Mouse (Mus musculus) liver, postnatal 0 days (tissue): ENCODE measurements around the gene Zfp654.

Experiments used
- CTCF ChIP-seq: sonication (generic); IDR thresholded peaks from 2 replicates; pipeline ENCODE4 v1.5.1; 2016; ENCODE audit warnings: antibody characterized with exemption, low read depth
- EP300 ChIP-seq: IDR thresholded peaks from 2 replicates; pipeline ENCODE4 v1.6.1; 2016; ENCODE audit warnings: antibody characterized with exemption, low read depth, mild to moderate bottlenecking

DNA sequence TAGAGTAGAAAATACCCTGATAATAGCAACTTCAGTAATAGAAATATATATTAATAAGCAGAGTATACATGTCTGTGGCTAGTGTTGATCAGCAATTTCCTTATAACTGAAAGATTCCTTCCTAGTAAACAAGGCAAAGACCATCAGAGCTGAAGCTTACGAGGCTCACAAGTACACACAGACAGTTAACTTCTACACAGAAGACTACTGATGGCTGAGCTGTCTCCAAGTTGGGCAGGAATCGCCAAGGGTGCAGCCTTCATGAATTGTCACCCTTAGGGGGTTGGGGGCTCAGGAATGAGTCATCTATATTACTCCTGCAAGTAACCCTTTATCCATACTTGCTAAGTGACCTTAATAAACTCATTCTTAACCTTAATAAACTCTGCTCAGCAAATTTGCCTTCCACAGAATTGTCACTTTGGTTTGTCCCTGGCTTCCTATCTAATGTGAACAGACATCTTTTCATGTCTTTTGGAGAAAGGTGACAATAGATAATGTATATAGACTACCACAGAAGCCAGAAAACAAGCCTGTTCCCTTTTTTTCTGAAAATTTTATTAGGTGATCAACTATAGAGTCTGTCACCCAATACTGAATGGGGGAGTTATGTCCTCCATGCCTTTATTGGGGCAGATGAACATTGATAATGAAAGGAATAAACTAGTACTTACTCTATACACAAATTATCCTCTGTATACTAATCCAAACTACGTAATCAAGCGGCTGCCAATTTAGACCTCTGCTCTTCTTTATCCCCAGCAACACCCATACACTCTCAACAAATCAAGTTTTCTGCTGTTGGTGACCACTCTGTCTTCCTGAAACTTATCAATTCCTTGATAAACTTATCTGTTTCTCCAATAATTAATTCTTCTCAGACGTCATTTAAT is 9.7 kb downstream of the Zfp654 start:
- TF ChIP-seq CTCF (no peak), EP300 (peak; percentile 81)
